Mouse (Mus musculus): ENCODE measurements around the gene Gm14525.
"Not testable (repeated sequence)": the region's sequence is repeated elsewhere in the genome, so short reads cannot be mapped to it uniquely, and the experiment has no call there.

Gene Gm14525

GRCm38 (mm10) chrX:26702538-26702937 lies at the start of gene Gm14525:
TSS of gene Gm14525 (minus strand) at chrX:26702638.
- DNase-seq (ENCODE audit: low spot score), result not testable (repeated sequence)
